Mouse (Mus musculus) limb, embryonic 15.5 days (tissue): ENCODE data around the gene Efna2. TPM values are rescaled to one million over a fixed set of nuclear protein-coding genes. Genes with fewer than 3 reads are reported as not detected.

Experiments
- ATAC-seq: fragments of 200-750 bp; cut with Nextera tagmentation; 2 replicates; pipeline ENCODE4 v1.8.0; 2017; ENCODE audit warnings: low read depth, moderate TSS enrichment; ENCODE audit not compliant: insufficient number of reproducible peaks, low FRiP score, low TSS enrichment
- H3K27ac ChIP-seq: fragments of 300-500 bp; sonication (generic); 2 replicates; pipeline ENCODE4 v1.5.1; 2015; ENCODE audit warnings: moderate library complexity, mild to moderate bottlenecking, inconsistent platforms
- H3K27me3 ChIP-seq: fragments of 300-500 bp; sonication (generic); 2 replicates; pipeline ENCODE4 v1.6.1; 2015; ENCODE audit warnings: inconsistent platforms
- H3K36me3 ChIP-seq: fragments of 300-500 bp; sonication (generic); 2 replicates; pipeline ENCODE4 v1.6.1; 2015; ENCODE audit warnings: inconsistent platforms
- H3K4me1 ChIP-seq: fragments of 300-500 bp; sonication (generic); 2 replicates; pipeline ENCODE4 v1.6.1; 2015; ENCODE audit warnings: inconsistent platforms
- H3K4me2 ChIP-seq: fragments of 300-500 bp; sonication (generic); 2 replicates; pipeline ENCODE4 v1.6.1; 2015; ENCODE audit warnings: mild to moderate bottlenecking, inconsistent platforms
- H3K4me3 ChIP-seq: fragments of 300-500 bp; sonication (generic); 2 replicates; pipeline ENCODE4 v1.5.1; 2015; ENCODE audit warnings: mild to moderate bottlenecking, inconsistent platforms
- H3K9ac ChIP-seq: fragments of 300-500 bp; sonication (generic); 2 replicates; pipeline ENCODE4 v1.6.1; 2015; ENCODE audit warnings: inconsistent platforms
- H3K9me3 ChIP-seq: fragments of 300-500 bp; sonication (generic); 2 replicates; pipeline ENCODE4 v1.6.1; 2016; ENCODE audit warnings: inconsistent platforms
- WGBS: fragments of 180-500 bp; shearing (Covaris S2); methylation state at CpG from one replicate; pipeline ENCODE4 v1.1.7; 2015; 5-methylcytosine and 5-hydroxymethylcytosine counted together
- polyA plus RNA-seq: library from polyadenylated mRNA; unstranded; fragments of >200 nt; fragmentation: Nextera tagmentation; extraction: Ambion mirVana; gene quantifications from 2 replicates; pipeline ENCODE4 v1.2.1, GENCODE M21; 2015

The Efna2 gene
- polyA plus RNA-seq, 1 experiment from 2014 or later, result 29.3 TPM

- Histone ChIP-seq H3K9ac (no peak overlapping the region), H3K4me2 (no peak overlapping the region), H3K27me3 (no peaks in the 10 kb centered on the region), H3K4me1 (peaks cover 35% of the 10 kb centered on the region), H3K4me3 (no peak overlapping the region), H3K9me3 (no peaks in the 10 kb centered on the region), H3K27ac (no peak overlapping the region), H3K36me3 (peaks cover 28% of the 10 kb centered on the region)
- no peak for ATAC-seq
- WGBS, result 84% methylated on average over 10 of the region's 10 CpGs
Measured at GRCm38 (mm10) chr10:80173955-80174640, 5.2 kb upstream of the Efna2 start.

DNA sequence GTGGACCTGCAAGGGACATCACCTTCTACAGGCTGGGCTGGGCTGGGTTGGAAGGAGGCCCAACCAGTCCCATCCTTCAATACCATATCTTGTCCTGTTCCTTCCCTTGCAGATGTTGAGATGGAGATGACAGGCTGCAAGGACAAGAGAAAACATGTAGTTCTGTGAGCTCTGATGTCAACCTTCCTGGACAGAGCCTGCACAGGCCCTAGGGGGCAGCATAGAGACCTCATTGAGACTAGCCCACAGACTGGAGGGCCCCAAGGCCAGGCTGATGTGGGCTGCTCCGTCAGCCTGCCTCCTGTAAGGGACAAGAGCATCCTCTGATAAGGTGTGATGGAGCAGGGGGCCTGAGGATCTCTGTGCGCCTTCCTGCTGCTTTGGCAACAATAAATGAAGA is 4.6 kb upstream of the Efna2 start:
- Histone ChIP-seq H3K4me2 (no peak overlapping the region), H3K4me3 (no peak overlapping the region), H3K27me3 (no peaks in the 10 kb centered on the region), H3K4me1 (peaks cover 32% of the 10 kb centered on the region), H3K27ac (no peak overlapping the region), H3K36me3 (peaks cover 27% of the 10 kb centered on the region), H3K9me3 (no peaks in the 10 kb centered on the region), H3K9ac (no peak overlapping the region)
- 40% methylated on average over 2 of the region's 2 CpGs for WGBS
- no peak for ATAC-seq

DNA sequence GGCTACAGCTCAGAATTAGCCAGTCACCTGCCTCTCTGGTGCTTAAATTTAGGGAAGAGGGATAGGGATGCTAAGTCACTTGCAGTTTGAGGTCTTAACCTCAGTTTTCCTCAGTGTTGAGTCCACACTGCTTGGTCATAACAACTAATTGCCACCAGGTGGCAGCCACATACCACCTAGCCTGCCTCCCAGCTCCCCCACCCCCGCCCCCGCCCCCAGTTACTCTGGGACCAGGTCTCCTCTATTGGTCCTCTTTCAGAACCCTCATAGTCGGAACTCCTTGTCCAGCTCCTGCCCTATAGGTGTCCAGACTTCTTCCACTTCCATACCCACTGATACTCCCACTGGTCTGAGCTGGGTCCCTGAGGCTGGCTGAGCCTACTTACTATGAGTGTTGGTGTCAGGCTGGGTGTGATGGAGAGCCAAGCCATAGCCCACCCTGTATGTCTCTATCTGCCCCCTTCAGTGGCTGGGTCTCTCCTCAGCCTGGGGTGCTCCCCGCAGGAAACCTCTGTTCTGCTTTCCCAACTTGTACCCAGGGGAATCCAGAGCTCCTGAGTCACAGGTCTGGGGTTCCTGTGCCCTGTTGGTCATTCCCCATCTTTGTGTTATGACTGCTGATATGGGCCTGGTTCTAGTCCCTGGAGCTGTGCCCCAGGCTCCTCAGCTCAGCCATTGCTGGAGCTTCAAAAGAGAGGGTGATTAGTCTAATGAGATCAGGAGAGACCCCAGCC is 3.6 kb upstream of the Efna2 start:
- no peak overlapping the region for H3K4me3 ChIP-seq
- WGBS, result 24% methylated on average over 4 of the region's 4 CpGs
- no peaks in the 10 kb centered on the region for H3K27me3 ChIP-seq
- no peaks in the 10 kb centered on the region for H3K9me3 ChIP-seq
- peaks cover 17% of the 10 kb centered on the region for H3K36me3 ChIP-seq
- peaks cover 36% of the 10 kb centered on the region for H3K4me1 ChIP-seq
- H3K9ac ChIP-seq, result no peak overlapping the region
- H3K27ac ChIP-seq, result no peak overlapping the region
- H3K4me2 ChIP-seq, result no peak overlapping the region
- no peak for ATAC-seq

- 84% methylated on average over 5 of the region's 5 CpGs for WGBS
- ATAC-seq, result no peak
- Histone ChIP-seq H3K36me3 (peaks cover 11% of the 10 kb centered on the region), H3K9me3 (no peaks in the 10 kb centered on the region), H3K4me3 (no peak overlapping the region), H3K27me3 (no peaks in the 10 kb centered on the region), H3K4me1 (peaks cover 43% of the 10 kb centered on the region), H3K27ac (no peak overlapping the region), H3K4me2 (no peak overlapping the region), H3K9ac (no peak overlapping the region)
Measured at GRCm38 (mm10) chr10:80176270-80176834, 2.9 kb upstream of the Efna2 start.

GRCm38 (mm10) chr10:80177441-80178279 is 1.6 kb upstream of the Efna2 start:
- no peak overlapping the region for H3K9ac ChIP-seq
- no peak overlapping the region for H3K27ac ChIP-seq
- H3K4me2 ChIP-seq, result no peak overlapping the region
- H3K4me3 ChIP-seq, result no peak overlapping the region
- peaks cover 37% of the 10 kb centered on the region for H3K4me1 ChIP-seq
- no peaks in the 10 kb centered on the region for H3K9me3 ChIP-seq
- H3K36me3 ChIP-seq, result peaks cover 5% of the 10 kb centered on the region
- ATAC-seq, result no peak
- no peaks in the 10 kb centered on the region for H3K27me3 ChIP-seq
- 76% methylated on average over 7 of the region's 7 CpGs for WGBS

GRCm38 (mm10) chr10:80180288-80180687 is 1.0 kb downstream of the Efna2 start:
- peak overlapping the region; percentile 40; the same call in 1 of the 2 replicates for H3K27ac ChIP-seq
- no peak for ATAC-seq
- WGBS, result 26% methylated on average over 6 of the region's 6 CpGs

DNA sequence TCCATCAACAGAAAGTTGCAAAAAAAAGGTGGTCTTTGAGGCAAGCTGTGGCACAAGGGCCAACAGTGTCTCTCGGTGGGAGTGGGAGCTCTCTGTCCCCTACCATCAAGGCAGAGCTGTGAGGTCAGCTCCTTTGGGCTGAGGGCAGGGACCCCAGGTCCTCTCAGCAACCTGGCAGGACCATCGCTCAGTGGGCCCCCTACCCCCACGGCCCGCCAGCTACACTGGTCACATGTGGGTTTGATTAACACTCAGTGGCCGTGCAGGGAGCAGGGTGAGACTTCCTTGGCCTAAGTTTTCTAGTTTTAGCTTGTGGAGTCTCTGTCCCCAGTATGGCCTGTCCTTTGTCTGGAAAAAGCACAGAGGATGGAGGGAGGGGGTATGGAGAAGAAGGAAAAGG is 1.5 kb downstream of the Efna2 start:
- WGBS, result 21% methylated on average over 5 of the region's 5 CpGs
- Histone ChIP-seq H3K27me3 (no peaks in the 10 kb centered on the region), H3K36me3 (peaks cover 5% of the 10 kb centered on the region), H3K4me3 (peak overlapping the region; percentile 77), H3K4me1 (peaks cover 36% of the 10 kb centered on the region), H3K27ac (peak overlapping the region; percentile 40), H3K9me3 (no peaks in the 10 kb centered on the region), H3K4me2 (peak overlapping the region; percentile 63), H3K9ac (peak overlapping the region; percentile 85; the same call in 1 of the 2 replicates)
- no peak for ATAC-seq

More at GRCm38 (mm10) chr10:80180288-80180687, 1.0 kb downstream of the Efna2 start:
- peak overlapping the region; percentile 63 for H3K4me2 ChIP-seq
- no peaks in the 10 kb centered on the region for H3K9me3 ChIP-seq
- peak overlapping the region; percentile 77 for H3K4me3 ChIP-seq
- peaks cover 5% of the 10 kb centered on the region for H3K36me3 ChIP-seq
- no peaks in the 10 kb centered on the region for H3K27me3 ChIP-seq
- peak overlapping the region; percentile 85 for H3K9ac ChIP-seq
- H3K4me1 ChIP-seq, result peaks cover 34% of the 10 kb centered on the region

GRCm38 (mm10) chr10:80182547-80182946 is 3.3 kb downstream of the Efna2 start:
- H3K36me3 ChIP-seq, result peaks cover 7% of the 10 kb centered on the region
- no peak overlapping the region for H3K4me3 ChIP-seq
- H3K9ac ChIP-seq, result no peak overlapping the region
- H3K27ac ChIP-seq, result no peak overlapping the region
- no peaks in the 10 kb centered on the region for H3K9me3 ChIP-seq
- H3K4me1 ChIP-seq, result peaks cover 38% of the 10 kb centered on the region
- H3K4me2 ChIP-seq, result no peak overlapping the region
- no peaks in the 10 kb centered on the region for H3K27me3 ChIP-seq
- WGBS, result 90% methylated on average over 7 of the region's 7 CpGs
- no peak for ATAC-seq

GRCm38 (mm10) chr10:80186649-80187048 is 7.4 kb downstream of the Efna2 start:
- no peak overlapping the region for H3K4me2 ChIP-seq
- 41% methylated on average over 27 of the region's 27 CpGs for WGBS
- no peak overlapping the region for H3K4me3 ChIP-seq
- ATAC-seq, result no peak
- H3K27ac ChIP-seq, result no peak overlapping the region
- H3K9ac ChIP-seq, result no peak overlapping the region
- peaks cover 37% of the 10 kb centered on the region for H3K4me1 ChIP-seq
- H3K9me3 ChIP-seq, result no peaks in the 10 kb centered on the region
- peaks cover 25% of the 10 kb centered on the region for H3K36me3 ChIP-seq
- H3K27me3 ChIP-seq, result peaks cover 28% of the 10 kb centered on the region

- H3K27ac ChIP-seq, result no peak overlapping the region
- no peak overlapping the region for H3K4me2 ChIP-seq
- peaks cover 20% of the 10 kb centered on the region for H3K36me3 ChIP-seq
- H3K9ac ChIP-seq, result no peak overlapping the region
- H3K4me1 ChIP-seq, result peaks cover 33% of the 10 kb centered on the region
- no peak for ATAC-seq
- peaks cover 37% of the 10 kb centered on the region for H3K27me3 ChIP-seq
- no peak overlapping the region for H3K4me3 ChIP-seq
- H3K9me3 ChIP-seq, result no peaks in the 10 kb centered on the region
- 89% methylated on average over 10 of the region's 10 CpGs for WGBS
Measured at GRCm38 (mm10) chr10:80187739-80188138, 8.5 kb downstream of the Efna2 start.

DNA sequence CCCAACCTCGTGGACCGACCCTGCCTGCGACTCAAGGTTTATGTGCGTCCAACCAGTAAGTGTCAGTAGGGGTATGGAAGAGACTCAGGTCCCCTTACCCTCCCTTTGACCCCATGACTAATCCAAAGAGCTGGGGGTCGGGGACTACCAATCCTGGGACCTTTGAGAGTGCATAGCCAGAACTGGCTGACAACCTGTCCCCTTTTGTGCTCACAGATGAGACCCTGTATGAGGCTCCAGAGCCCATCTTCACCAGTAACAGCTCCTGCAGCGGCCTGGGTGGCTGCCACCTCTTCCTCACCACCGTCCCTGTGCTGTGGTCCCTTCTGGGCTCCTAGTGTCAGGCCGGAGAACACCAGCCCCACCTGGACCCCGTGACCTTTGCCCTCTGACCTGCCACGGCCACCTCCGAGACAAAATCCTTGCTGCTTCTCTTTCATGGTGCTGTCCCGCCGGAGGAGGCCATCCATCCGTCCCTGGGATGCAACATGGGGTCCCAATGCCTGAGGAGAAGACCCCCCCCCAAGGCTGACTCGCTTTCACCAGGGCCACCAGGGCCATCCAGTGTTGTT is 9.3 kb downstream of the Efna2 start:
- Histone ChIP-seq H3K4me2 (no peak overlapping the region), H3K4me1 (peaks cover 33% of the 10 kb centered on the region), H3K9ac (no peak overlapping the region), H3K4me3 (no peak overlapping the region), H3K36me3 (peaks cover 20% of the 10 kb centered on the region), H3K9me3 (no peaks in the 10 kb centered on the region), H3K27me3 (peaks cover 38% of the 10 kb centered on the region), H3K27ac (no peak overlapping the region)
- 73% methylated on average over 15 of the region's 15 CpGs for WGBS
- no peak for ATAC-seq
